Mouse (Mus musculus) liver, embryonic 14.5 days (tissue): ENCODE data around the gene Cyp2d40.

Experiments used
- CTCF ChIP-seq: IDR thresholded peaks from 2 replicates; pipeline ENCODE4 v1.5.1; 2016; ENCODE audit warnings: antibody characterized with exemption, low read depth, control low read depth
- EP300 ChIP-seq: IDR thresholded peaks from 2 replicates; pipeline ENCODE4 v1.6.1; 2016; ENCODE audit warnings: antibody characterized with exemption, low read depth

DNA sequence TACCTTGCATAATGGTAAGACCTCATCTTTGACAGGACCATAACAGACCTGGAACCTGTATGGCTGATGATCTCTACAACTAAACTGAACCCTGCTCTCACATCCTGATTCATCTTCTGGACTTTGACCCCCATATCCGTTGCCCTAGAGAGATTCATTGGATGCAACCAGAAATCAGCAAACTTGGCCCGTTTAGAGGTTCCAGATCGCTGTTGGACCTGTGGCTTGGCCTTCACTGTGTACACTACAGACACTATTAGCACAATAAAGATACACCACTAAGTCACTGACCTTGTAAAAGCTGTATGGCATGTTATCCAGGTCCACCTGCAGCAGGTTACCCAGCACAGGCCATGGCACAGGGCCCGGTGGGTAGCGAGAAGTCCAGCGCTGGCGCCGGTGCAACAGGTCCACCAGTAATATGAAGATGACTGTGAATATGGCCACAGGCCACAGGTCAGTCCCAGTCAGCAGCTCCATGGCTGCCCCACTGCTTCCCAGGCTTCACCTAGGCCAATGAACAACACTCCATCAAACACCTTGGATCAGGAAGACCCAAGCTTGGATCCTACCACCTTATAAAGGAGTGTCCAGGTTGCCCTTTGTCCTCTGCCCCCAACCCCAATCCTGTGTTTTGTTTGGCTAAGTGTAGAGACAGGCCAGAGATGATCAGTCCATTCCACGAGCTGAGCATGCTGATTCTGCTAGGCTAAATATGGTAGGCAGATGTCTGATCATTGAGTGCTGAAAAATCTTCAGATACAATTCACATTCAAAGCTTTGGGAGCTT, at the start of gene Cyp2d40:
- TF ChIP-seq EP300: no peak
- TF ChIP-seq CTCF: no peak
